Mouse (Mus musculus): ENCODE data around the gene Gng5. TPM values are rescaled to one million over a fixed set of nuclear protein-coding genes. Genes with fewer than 3 reads are reported as not detected.

Gng5 gene
- 606 and 609 TPM in 2 replicates for polyA plus RNA-seq (2015; fragmentation: Nextera tagmentation; extraction: Ambion mirVana)

DNA sequence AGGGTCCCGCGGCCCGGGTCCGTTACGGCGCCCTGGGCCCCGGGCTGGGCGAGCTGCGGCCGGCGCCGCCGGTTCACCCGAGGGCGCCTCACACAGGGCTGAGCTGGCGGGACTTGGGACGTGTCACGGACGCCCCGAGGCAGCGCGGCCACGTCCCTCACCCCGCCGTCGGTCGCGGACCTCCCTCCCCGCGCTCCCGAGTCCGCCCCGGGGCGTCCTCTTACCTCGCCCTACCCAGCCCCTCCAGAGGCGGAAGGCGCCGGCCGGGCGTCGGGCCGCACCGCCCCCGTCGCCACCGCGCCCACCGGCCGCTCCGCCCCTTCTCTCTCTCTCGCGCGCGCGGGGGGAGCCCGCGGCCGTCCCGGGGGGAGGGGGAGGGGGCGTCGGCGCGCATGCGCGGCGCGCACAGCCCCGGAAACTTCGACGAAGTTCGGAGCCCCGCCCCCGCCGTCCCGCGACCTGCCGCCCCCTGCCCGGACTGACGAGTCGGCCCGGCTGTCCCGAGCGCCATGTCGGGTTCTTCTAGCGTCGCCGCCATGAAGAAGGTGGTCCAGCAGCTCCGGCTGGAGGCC, at the start of gene Gng5, which contains the start of gene Spata1:
Gene Gng5 (plus strand): TSS at position 377 of the 572 bp plus-strand sequence.
Gene Spata1 (minus strand): TSS at position 323 of the 572 bp plus-strand sequence.
- Histone ChIP-seq H3K27ac (peak within 1 kb of the TSS; percentile 77), H3K9ac (replicated peaks) (peak within 1 kb of the TSS; percentile 82), H3K9me3 (no peaks in the 10 kb centered on the region), H3K4me2 (replicated peaks) (peak within 1 kb of the TSS; percentile 66), H3K4me3 (replicated peaks) (peak within 1 kb of the TSS; percentile 80), H3K4me1 (replicated peaks) (peaks cover 25% of the 10 kb centered on the region), H3K36me3 (peaks cover 8% of the 10 kb centered on the region), H3K27me3 (no peaks in the 10 kb centered on the region)
- WGBS = under 1% methylated on average over 62 of the region's 88 CpGs
- peak; percentile 90 for ATAC-seq

- peak overlapping the region; percentile 63 for H3K27ac ChIP-seq
- peaks cover 10% of the 10 kb centered on the region for H3K4me1 ChIP-seq (replicated peaks)
- no peaks in the 10 kb centered on the region for H3K9me3 ChIP-seq
- peak overlapping the region; percentile 70 for H3K4me2 ChIP-seq (replicated peaks)
- peaks cover 7% of the 10 kb centered on the region; the same call in 1 of the 2 replicates for H3K36me3 ChIP-seq
- H3K27me3 ChIP-seq = no peaks in the 10 kb centered on the region
- peak; percentile 99 for ATAC-seq
- peak overlapping the region; percentile 67 for H3K9ac ChIP-seq (replicated peaks)
- H3K4me3 ChIP-seq (replicated peaks) = peak overlapping the region; percentile 58
- under 1% methylated on average over 29 of the region's 29 CpGs for WGBS
Observed at GRCm38 (mm10) chr3:146450371-146450841, 49.2 kb upstream of the Gng5 start.

GRCm38 (mm10) chr3:146451375-146451774, 48.2 kb upstream of the Gng5 start:
- H3K27me3 ChIP-seq = no peaks in the 10 kb centered on the region
- 64% methylated on average over 5 of the region's 5 CpGs for WGBS

GRCm38 (mm10) chr3:146462939-146463338, 36.7 kb upstream of the Gng5 start:
- H3K36me3 ChIP-seq = no peaks in the 10 kb centered on the region
- no peak overlapping the region for H3K4me3 ChIP-seq (replicated peaks)
- no peaks in the 10 kb centered on the region for H3K9me3 ChIP-seq
- H3K27ac ChIP-seq = no peak overlapping the region
- H3K4me2 ChIP-seq (replicated peaks) = no peak overlapping the region
- no peak overlapping the region for H3K9ac ChIP-seq (replicated peaks)
- no peaks in the 10 kb centered on the region for H3K4me1 ChIP-seq (replicated peaks)
- H3K27me3 ChIP-seq = no peaks in the 10 kb centered on the region
- WGBS = 72% methylated on average over 2 of the region's 2 CpGs
- ATAC-seq = no peak

More at GRCm38 (mm10) chr3:146451375-146451774, 48.2 kb upstream of the Gng5 start:
- no peak overlapping the region for H3K4me2 ChIP-seq (replicated peaks)
- ATAC-seq = no peak
- H3K4me3 ChIP-seq (replicated peaks) = no peak overlapping the region
- no peaks in the 10 kb centered on the region for H3K9me3 ChIP-seq
- peaks cover 10% of the 10 kb centered on the region for H3K4me1 ChIP-seq (replicated peaks)
- no peak overlapping the region for H3K27ac ChIP-seq
- H3K36me3 ChIP-seq = no peaks in the 10 kb centered on the region
- H3K9ac ChIP-seq (replicated peaks) = no peak overlapping the region

- no peak for ATAC-seq
- no peak overlapping the region for H3K4me3 ChIP-seq (replicated peaks)
- H3K27me3 ChIP-seq = no peaks in the 10 kb centered on the region
- H3K27ac ChIP-seq = no peak overlapping the region
- whole genome bisulfite sequencing = 82% methylated on average over 2 of the region's 2 CpGs
- no peak overlapping the region for H3K4me2 ChIP-seq (replicated peaks)
- H3K9me3 ChIP-seq = no peaks in the 10 kb centered on the region
- no peak overlapping the region for H3K9ac ChIP-seq (replicated peaks)
- no peaks in the 10 kb centered on the region for H3K36me3 ChIP-seq
- no peaks in the 10 kb centered on the region for H3K4me1 ChIP-seq (replicated peaks)
Observed at GRCm38 (mm10) chr3:146469226-146469625, 30.4 kb upstream of the Gng5 start.

- H3K27ac ChIP-seq = no peak overlapping the region
- no peaks in the 10 kb centered on the region for H3K36me3 ChIP-seq
- H3K4me1 ChIP-seq (replicated peaks) = no peaks in the 10 kb centered on the region
- H3K4me2 ChIP-seq (replicated peaks) = no peak overlapping the region
- no peak overlapping the region for H3K4me3 ChIP-seq (replicated peaks)
- no peak overlapping the region for H3K9ac ChIP-seq (replicated peaks)
- no peaks in the 10 kb centered on the region for H3K9me3 ChIP-seq
- H3K27me3 ChIP-seq = no peaks in the 10 kb centered on the region
- no peak for ATAC-seq
- 75% methylated on average over 4 of the region's 4 CpGs for WGBS
Observed at GRCm38 (mm10) chr3:146472657-146473056, 26.9 kb upstream of the Gng5 start.

- Histone ChIP-seq H3K36me3 (no peaks in the 10 kb centered on the region), H3K27me3 (no peaks in the 10 kb centered on the region), H3K9ac (replicated peaks) (no peak overlapping the region), H3K4me2 (replicated peaks) (no peak overlapping the region), H3K27ac (no peak overlapping the region), H3K4me3 (replicated peaks) (no peak overlapping the region), H3K9me3 (no peaks in the 10 kb centered on the region), H3K4me1 (replicated peaks) (no peaks in the 10 kb centered on the region)
- no peak for ATAC-seq
Observed at GRCm38 (mm10) chr3:146473741-146474140, 25.9 kb upstream of the Gng5 start.

GRCm38 (mm10) chr3:146474428-146474827, 25.2 kb upstream of the Gng5 start:
- Histone ChIP-seq H3K9me3 (no peaks in the 10 kb centered on the region), H3K27ac (no peak overlapping the region), H3K9ac (replicated peaks) (no peak overlapping the region), H3K36me3 (no peaks in the 10 kb centered on the region), H3K4me2 (replicated peaks) (no peak overlapping the region), H3K27me3 (no peaks in the 10 kb centered on the region), H3K4me1 (replicated peaks) (no peaks in the 10 kb centered on the region), H3K4me3 (replicated peaks) (no peak overlapping the region)
- no peak for ATAC-seq
- 91% methylated on average over 3 of the region's 3 CpGs for WGBS

- Histone ChIP-seq H3K27ac (no peak overlapping the region), H3K27me3 (no peaks in the 10 kb centered on the region), H3K4me1 (replicated peaks) (no peaks in the 10 kb centered on the region), H3K9ac (replicated peaks) (no peak overlapping the region), H3K36me3 (no peaks in the 10 kb centered on the region), H3K9me3 (no peaks in the 10 kb centered on the region), H3K4me2 (replicated peaks) (no peak overlapping the region), H3K4me3 (replicated peaks) (no peak overlapping the region)
- no peak for ATAC-seq
- 72% methylated on average over 2 of the region's 2 CpGs for WGBS
Observed at GRCm38 (mm10) chr3:146482044-146482443, 17.6 kb upstream of the Gng5 start.

- H3K9me3 ChIP-seq = no peaks in the 10 kb centered on the region
- H3K4me2 ChIP-seq (replicated peaks) = no peak overlapping the region
- no peak for ATAC-seq
- H3K27me3 ChIP-seq = no peaks in the 10 kb centered on the region
- no peaks in the 10 kb centered on the region for H3K36me3 ChIP-seq
- no peak overlapping the region for H3K27ac ChIP-seq
- 85% methylated on average over 4 of the region's 4 CpGs for WGBS
- no peak overlapping the region for H3K4me3 ChIP-seq (replicated peaks)
- no peak overlapping the region for H3K9ac ChIP-seq (replicated peaks)
- no peaks in the 10 kb centered on the region for H3K4me1 ChIP-seq (replicated peaks)
Observed at GRCm38 (mm10) chr3:146486464-146486863, 13.1 kb upstream of the Gng5 start.

- H3K9me3 ChIP-seq = no peaks in the 10 kb centered on the region
- H3K9ac ChIP-seq (replicated peaks) = no peak overlapping the region
- no peak overlapping the region for H3K4me3 ChIP-seq (replicated peaks)
- ATAC-seq = no peak
- H3K4me1 ChIP-seq (replicated peaks) = no peaks in the 10 kb centered on the region
- H3K4me2 ChIP-seq (replicated peaks) = no peak overlapping the region
- no peaks in the 10 kb centered on the region for H3K27me3 ChIP-seq
- WGBS = 16% methylated on average over 8 of the region's 8 CpGs
- H3K27ac ChIP-seq = no peak overlapping the region
- H3K36me3 ChIP-seq = no peaks in the 10 kb centered on the region
Observed at GRCm38 (mm10) chr3:146494941-146495340, 4.7 kb upstream of the Gng5 start.

- 5% methylated on average over 13 of the region's 13 CpGs for WGBS
- Histone ChIP-seq H3K9ac (replicated peaks) (peak overlapping the region; percentile 82), H3K4me1 (replicated peaks) (peaks cover 25% of the 10 kb centered on the region), H3K27me3 (no peaks in the 10 kb centered on the region), H3K27ac (peak overlapping the region; percentile 60), H3K4me3 (replicated peaks) (peak overlapping the region; percentile 80), H3K9me3 (no peaks in the 10 kb centered on the region), H3K4me2 (replicated peaks) (peak overlapping the region; percentile 66), H3K36me3 (peaks cover 8% of the 10 kb centered on the region)
- no peak for ATAC-seq
Observed at GRCm38 (mm10) chr3:146498989-146499388, 618 bp upstream of the Gng5 start.

Data from midbrain, embryonic 13.5 days (tissue).